8 mouse cellular contexts compared by ENCODE assay signal in the genomic region with DNA sequence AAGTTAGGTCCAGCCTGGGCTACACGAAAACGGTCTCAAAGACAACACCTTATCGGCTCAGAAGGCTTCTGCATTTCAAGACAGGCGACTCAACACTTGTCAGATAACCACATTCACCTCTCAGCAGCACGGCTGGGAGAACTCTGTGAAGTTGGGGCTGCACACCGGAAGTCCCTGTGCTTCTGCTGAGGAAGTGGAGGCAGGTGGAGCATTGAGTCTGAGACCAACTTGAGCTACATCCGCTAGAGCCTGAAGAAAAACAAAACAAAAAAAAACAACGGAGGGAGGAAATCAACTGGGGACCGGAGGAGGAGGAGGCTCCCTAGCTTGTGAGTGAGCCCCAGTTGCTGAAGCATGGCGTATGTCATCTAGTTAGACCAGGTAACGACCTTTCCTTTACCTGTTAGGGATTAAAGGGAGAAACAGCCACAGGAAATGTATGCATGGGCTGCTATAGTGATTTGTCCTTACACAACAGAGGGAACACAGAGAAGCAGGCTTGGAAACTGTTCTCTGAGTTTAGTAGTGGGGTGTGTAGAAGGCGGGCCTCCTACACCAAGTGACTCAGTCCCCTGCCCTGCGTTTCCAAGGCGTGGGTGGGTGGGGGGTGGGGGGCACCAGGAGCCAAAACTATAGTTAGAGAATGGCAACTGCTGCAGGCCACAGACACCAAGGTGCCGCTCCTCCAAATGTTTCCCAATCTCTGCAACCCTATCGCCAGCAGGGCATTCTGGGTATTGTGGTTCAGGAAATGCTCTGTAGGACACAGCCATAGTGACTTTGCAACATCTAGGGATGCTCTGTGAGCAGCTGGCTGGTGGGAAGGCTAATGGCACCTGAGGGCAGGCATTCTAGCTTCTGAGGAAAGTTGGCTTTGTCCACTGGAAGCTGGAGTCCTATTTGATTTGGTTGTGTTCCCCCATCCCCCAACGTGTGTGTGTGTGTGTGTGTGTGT. TPM values are rescaled to one million over a fixed set of nuclear protein-coding genes. Genes with fewer than 3 reads are reported as not detected.
DNase-seq lines count a peak whose midpoint lies in the region; TF ChIP-seq lines count a peak whose summit lies in the region.

A gene (plus strand): TSS at position 199 of the 955 bp plus-strand sequence.

- H3K4me1 ChIP-seq in cortical plate, adult 2 months (ENCODE audit: control insufficient read depth, insufficient read depth, low read length) = no peaks in the 10 kb centered on the region
- H3K4me1 ChIP-seq in heart, embryonic 10.5 days = peaks cover 11% of the 10 kb centered on the region
- peaks cover 63% of the 10 kb centered on the region for H3K4me1 ChIP-seq in megakaryocyte, embryonic 14.5 days
- H3K4me1 ChIP-seq in thymus, adult 2 months (replicated peaks; ENCODE audit: control insufficient read depth, insufficient read depth, low read length) = peaks cover 31% of the 10 kb centered on the region

- WGBS in heart, embryonic 10.5 days = 62% methylated on average over 17 of the region's 17 CpGs
- 4% methylated on average over 17 of the region's 17 CpGs for WGBS in thymus, adult 2 months

- no peak for TF ChIP-seq CTCF in cortical plate, adult 2 months (IDR thresholded peaks at IDR 0.05; ENCODE audit: extremely low read depth, insufficient read depth, low read length)
- TF ChIP-seq CTCF in thymus, adult 2 months (IDR thresholded peaks at IDR 0.05; ENCODE audit: borderline replicate concordance, control insufficient read depth, extremely low read depth, insufficient read depth, low read length, poor library complexity) = no peak

- no peaks in the 10 kb centered on the region for H3K36me3 ChIP-seq in heart, embryonic 10.5 days
- no peaks in the 10 kb centered on the region for H3K36me3 ChIP-seq in megakaryocyte, embryonic 14.5 days (replicated peaks; ENCODE audit: low read length)
- H3K36me3 ChIP-seq in thymus, adult 2 months (ENCODE audit: control insufficient read depth, insufficient read depth, low read length) = no peaks in the 10 kb centered on the region

- no peaks in the 10 kb centered on the region for H3K9me3 ChIP-seq in heart, embryonic 10.5 days
- no peaks in the 10 kb centered on the region for H3K9me3 ChIP-seq in megakaryocyte, embryonic 14.5 days

- DNase-seq in right cerebral cortex, postnatal 25 days = peak; percentile 31
- DNase-seq in right cerebral cortex, postnatal 10 days (ENCODE audit: low spot score in 2 of 2) = no peak
- DNase-seq in heart, embryonic 10.5 days (ENCODE audit: low spot score) = no peak
- DNase-seq in layer of hippocampus, adult 9-11 months = peak; percentile 68
- DNase-seq in thymus, adult 2 months = peak; percentile 78
- DNase-seq in kidney, postnatal 25 days = no peak

- H3K4me3 ChIP-seq in cortical plate, adult 2 months (ENCODE audit: insufficient read depth, low read length) = no peak within 1 kb of the TSS
- H3K4me3 ChIP-seq in heart, embryonic 10.5 days = no peak within 1 kb of the TSS
- peak within 1 kb of the TSS; percentile 77 for H3K4me3 ChIP-seq in megakaryocyte, embryonic 14.5 days (replicated peaks)
- peak within 1 kb of the TSS; percentile 32 for H3K4me3 ChIP-seq in thymus, adult 2 months (ENCODE audit: control insufficient read depth, insufficient read depth, low read length)

- TF ChIP-seq POLR2A in cortical plate, adult 2 months (IDR thresholded peaks at IDR 0.05; ENCODE audit: extremely low read depth, insufficient read depth, low read length) = no peak
- 0 out of 2 replicates have a peak, but pooled peaks have one; percentile 5 for TF ChIP-seq POLR2A in thymus, adult 2 months (IDR thresholded peaks at IDR 0.05; ENCODE audit: control insufficient read depth, extremely low read depth, insufficient read depth, low read length, poor library complexity)

- H3K27ac ChIP-seq in cortical plate, adult 2 months (ENCODE audit: insufficient read depth, low read length) = no peak within 1 kb of the TSS
- H3K27ac ChIP-seq in heart, embryonic 10.5 days = peak within 1 kb of the TSS; percentile 38; the same call in 1 of the 2 replicates
- peak within 1 kb of the TSS; percentile 94 for H3K27ac ChIP-seq in thymus, adult 2 months (ENCODE audit: control insufficient read depth, insufficient read depth, low read length)

- H3K27me3 ChIP-seq in heart, embryonic 10.5 days (ENCODE audit: insufficient read depth, poor library complexity, severe bottlenecking) = no peaks in the 10 kb centered on the region
- no peaks in the 10 kb centered on the region for H3K27me3 ChIP-seq in megakaryocyte, embryonic 14.5 days (replicated peaks)
- no peaks in the 10 kb centered on the region for H3K27me3 ChIP-seq in thymus, adult 2 months (ENCODE audit: control insufficient read depth, insufficient read depth, low read length)

RNA-seq across cellular contexts. Expression of the gene that starts here (rescaled TPM):
- polyA plus RNA-seq in cortical plate, adult 2 months (2012; rRNA removed) = 101 and 111 TPM in 2 replicates
- polyA plus RNA-seq in heart, embryonic 10.5 days (2016; fragmentation: Nextera tagmentation; extraction: Ambion mirVana) = 660 and 767 TPM in 2 replicates
- polyA plus RNA-seq in megakaryocyte, embryonic 14.5 days (2012; ENCODE audit: insufficient read depth, low replicate concordance) = 36.3 and 112 TPM in 2 replicates
- 316 and 376 TPM in 2 replicates for polyA plus RNA-seq in thymus, adult 2 months (2012; rRNA removed)

Comparison
In these comparisons a context has a peak if more than half of its experiments do, and no peak if none do; other contexts are left out.
1. DNase-seq: peak in right cerebral cortex, postnatal 25 days (single experiment), layer of hippocampus, adult 9-11 months (single experiment) and thymus, adult 2 months (single experiment); none in right cerebral cortex, postnatal 10 days (0 of 2), heart, embryonic 10.5 days (single experiment) and kidney, postnatal 25 days (0 of 2).
2. H3K4me3 ChIP-seq: peak in megakaryocyte, embryonic 14.5 days (single experiment) and thymus, adult 2 months (single experiment); none in cortical plate, adult 2 months (single experiment) and heart, embryonic 10.5 days (single experiment).